Mouse (Mus musculus) MEL (cell line): Measurements from ENCODE around the gene 4921507P07Rik. TPM values are rescaled to one million over a fixed set of nuclear protein-coding genes. Genes with fewer than 3 reads are reported as not detected.

Experiments used
- polyA plus RNA-seq, 2 experiments: library from polyadenylated mRNA; stranded (reverse) in 1 of 2; unstranded in 1 of 2; fragments of >175 nt in 1 of 2; fragments of >200 nt in 1 of 2; gene quantifications; 2 replicates each; pipeline versions ENCODE4 v1.2.1 to v1.2.4; 2012; ENCODE audit warnings: low replicate concordance in 2 of 2, low read depth in 1 of 2; ENCODE audit not compliant: insufficient read length in 2 of 2, insufficient read depth in 1 of 2, missing spikeins in 1 of 2
- total RNA-seq: library from RNA; depleted of rRNA; stranded (reverse); fragments of 300-350 nt; gene quantifications from 2 replicates; pipeline ENCODE4 v1.2.3, GENCODE M21; 2012; rRNA removed

The 4921507P07Rik gene
- total and polyA plus RNA-seq, 3 experiments, result 0.89 to 1.5 TPM; not detected in 1

Other genes with a start within 250 kb of the 4921507P07Rik start
- gene Osbpl3, start 140.4 kb downstream of the 4921507P07Rik start, total RNA-seq, result 4.3 and 5.6 TPM in 2 replicates
- 1 to 10 TPM in 1 of 2 experiments, not detected in 1; 4.9 TPM for gene Osbpl3, start 140.4 kb downstream of the 4921507P07Rik start, polyA plus RNA-seq
- 83.0 and 85.3 TPM in 2 replicates for gene Cycs, start 30.1 kb downstream of the 4921507P07Rik start, total RNA-seq
- 100 to 1,000 TPM in 1 of 2 experiments, 10 to 100 TPM in 1; 28.0 to 139 TPM for gene Cycs, start 30.1 kb downstream of the 4921507P07Rik start, polyA plus RNA-seq
- gene Npvf, start 57.8 kb upstream of the 4921507P07Rik start, total RNA-seq, result not detected in 2 replicates
- not detected for gene Npvf, start 57.8 kb upstream of the 4921507P07Rik start, polyA plus RNA-seq